Mouse (Mus musculus) skeletal muscle tissue, adult 2 months (tissue): Measurements from ENCODE around the gene Rrp36.

Source experiments
- DNase-seq: peaks from one replicate; pipeline ENCODE4 v3.0.0-alpha.2; 2012; ENCODE audit warnings: low read depth, low spot score

Gene Rrp36

GRCm38 (mm10) chr17:46685913-46686312 is 11.8 kb upstream of the Rrp36 start:
- DNase-seq: no peak

GRCm38 (mm10) chr17:46682654-46683389 is 8.7 kb upstream of the Rrp36 start:
- no peak for DNase-seq

- DNase-seq: no peak
Observed at GRCm38 (mm10) chr17:46681466-46682118, 7.4 kb upstream of the Rrp36 start.

- peak; percentile 99 for DNase-seq
Observed at GRCm38 (mm10) chr17:46680760-46681373, 6.7 kb upstream of the Rrp36 start, which contains the start of gene Klhdc3. TSS of gene Klhdc3 (minus strand) at chr17:46680914.

GRCm38 (mm10) chr17:46679843-46680759 is 5.9 kb upstream of the Rrp36 start:
- peak; percentile 52 for DNase-seq

GRCm38 (mm10) chr17:46678911-46679310 is 4.8 kb upstream of the Rrp36 start:
- DNase-seq: peak; percentile 81

- peak; percentile 69 for DNase-seq
Observed at GRCm38 (mm10) chr17:46678416-46678815, 4.3 kb upstream of the Rrp36 start, which contains the start of gene Mea1. TSS of gene Mea1 (plus strand) at chr17:46678793.

GRCm38 (mm10) chr17:46674530-46675283 is 555 bp upstream of the Rrp36 start:
- DNase-seq: no peak

GRCm38 (mm10) chr17:46669911-46670310 is 4.2 kb downstream of the Rrp36 start:
- no peak for DNase-seq

- peak; percentile 56 for DNase-seq
Observed at GRCm38 (mm10) chr17:46667712-46668111, 6.4 kb downstream of the Rrp36 start.

- DNase-seq: peak; percentile 82
Observed at GRCm38 (mm10) chr17:46662730-46663129, 11.4 kb downstream of the Rrp36 start.

- no peak for DNase-seq
Observed at GRCm38 (mm10) chr17:46661981-46662380, 12.2 kb downstream of the Rrp36 start.

- no peak for DNase-seq
Observed at GRCm38 (mm10) chr17:46661351-46661750, 12.8 kb downstream of the Rrp36 start.

- DNase-seq: no peak
Observed at GRCm38 (mm10) chr17:46656054-46656453, 18.1 kb downstream of the Rrp36 start.

- DNase-seq: no peak
Observed at GRCm38 (mm10) chr17:46651755-46652547, 22.2 kb downstream of the Rrp36 start.

- DNase-seq: no peak
Observed at GRCm38 (mm10) chr17:46651292-46651691, 22.9 kb downstream of the Rrp36 start.

- DNase-seq: peak; percentile 88
Observed at GRCm38 (mm10) chr17:46650232-46651031, 23.7 kb downstream of the Rrp36 start, which contains the start of gene Cul7. TSS of gene Cul7 (plus strand) at chr17:46650337.

- DNase-seq: no peak
Observed at GRCm38 (mm10) chr17:46649811-46650210, 24.3 kb downstream of the Rrp36 start.

GRCm38 (mm10) chr17:46648436-46648835 is 25.7 kb downstream of the Rrp36 start:
- no peak for DNase-seq
